Mouse (Mus musculus) left cerebral cortex, postnatal 10 days (tissue): Measurements from ENCODE around the gene Vav3. TPM values are rescaled to one million over a fixed set of nuclear protein-coding genes. Genes with fewer than 3 reads are reported as not detected.

Source experiments
- DNase-seq, 2 experiments: peaks; one replicate each; pipeline ENCODE4 v3.0.0; 2021 to 2022; ENCODE audit warnings: low spot score in 2 of 2, mixed read lengths in 1 of 2; ENCODE audit errors: extremely low spot score in 1 of 2
- intact Hi-C: fragments of 180-260 bp; cut with DNase I; formaldehyde crosslinking; loops from one replicate; pipeline ENCODE4 v1.15.1; 2025
- total RNA-seq, 2 experiments: library from RNA; stranded (reverse); gene quantifications; 2 replicates each; pipeline ENCODE4 v1.2.3; 2021

The Vav3 gene
- 1 to 10 TPM; 2.8 TPM for total RNA-seq

- intact Hi-C loops, result loop anchor here (5.0 kb wide), 1 partner anchor 168 kb away; no protein-coding TSS in a partner anchor
- DNase-seq, result peak; percentile 17 to 75
Observed at GRCm38 (mm10) chr3:109340274-109341070, at the start of gene Vav3. Vav3 (plus strand) TSS chr3:109340653.

GRCm38 (mm10) chr3:109298857-109299256 lies 41.6 kb upstream of the Vav3 start:
- intact Hi-C loops, result no loop called here
- DNase-seq, result peak in 1 of 2 experiments; percentile 24

GRCm38 (mm10) chr3:109299303-109300074 lies 41.0 kb upstream of the Vav3 start:
- intact Hi-C loops, result no loop called here
- DNase-seq, result no peak

- no peak for DNase-seq
- intact Hi-C loops, result no loop called here
Observed at GRCm38 (mm10) chr3:109302059-109302458, 38.4 kb upstream of the Vav3 start.

- DNase-seq, result peak; percentile 26 to 32
- intact Hi-C loops, result no loop called here
Observed at GRCm38 (mm10) chr3:109307406-109307805, 33.0 kb upstream of the Vav3 start.

GRCm38 (mm10) chr3:109308468-109308867 lies 32.0 kb upstream of the Vav3 start:
- DNase-seq, result no peak
- intact Hi-C loops, result no loop called here

GRCm38 (mm10) chr3:109309317-109310265 lies 30.9 kb upstream of the Vav3 start:
- intact Hi-C loops, result no loop called here
- peak in 1 of 2 experiments; percentile 35 for DNase-seq

- DNase-seq, result no peak
- intact Hi-C loops, result no loop called here
Observed at GRCm38 (mm10) chr3:109311172-109311824, 29.2 kb upstream of the Vav3 start.

GRCm38 (mm10) chr3:109311875-109312274 lies 28.6 kb upstream of the Vav3 start:
- no peak for DNase-seq
- intact Hi-C loops, result no loop called here

- intact Hi-C loops, result no loop called here
- DNase-seq, result no peak
Observed at GRCm38 (mm10) chr3:109313501-109313900, 27.0 kb upstream of the Vav3 start.

- intact Hi-C loops, result no loop called here
- no peak for DNase-seq
Observed at GRCm38 (mm10) chr3:109322225-109322624, 18.2 kb upstream of the Vav3 start.

GRCm38 (mm10) chr3:109323447-109324300 lies 16.8 kb upstream of the Vav3 start:
- intact Hi-C loops, result no loop called here
- no peak for DNase-seq

- intact Hi-C loops, result no loop called here
- no peak for DNase-seq
Observed at GRCm38 (mm10) chr3:109327128-109327527, 13.3 kb upstream of the Vav3 start.

GRCm38 (mm10) chr3:109332755-109333154 lies 7.7 kb upstream of the Vav3 start:
- no peak for DNase-seq
- intact Hi-C loops, result no loop called here

GRCm38 (mm10) chr3:109335470-109335869 lies 5.0 kb upstream of the Vav3 start:
- DNase-seq, result no peak
- intact Hi-C loops, result no loop called here

GRCm38 (mm10) chr3:109339290-109339689 lies 1.2 kb upstream of the Vav3 start:
- no peak for DNase-seq
- intact Hi-C loops, result no loop called here

- DNase-seq, result peak in 1 of 2 experiments; percentile 38
Observed at GRCm38 (mm10) chr3:109339941-109340273, 546 bp upstream of the Vav3 start.

GRCm38 (mm10) chr3:109341071-109341480 lies 623 bp downstream of the Vav3 start:
- DNase-seq, result no peak

More at GRCm38 (mm10) chr3:109339941-109340273, 546 bp upstream of the Vav3 start:
- intact Hi-C loops, result loop anchor here (5.0 kb wide), 1 partner anchor 168 kb away; no protein-coding TSS in a partner anchor

More at GRCm38 (mm10) chr3:109341071-109341480, 623 bp downstream of the Vav3 start:
- intact Hi-C loops, result loop anchor here (5.0 kb wide), 1 partner anchor 169 kb away; no protein-coding TSS in a partner anchor
